Mouse (Mus musculus) adrenal gland, adult (tissue): ENCODE data around the gene Slc5a1.

Source experiments
- DNase-seq, 2 experiments: peaks; one replicate each; pipeline ENCODE4 v3.0.0; 2022 to 2023; ENCODE audit warnings: low spot score in 1 of 2; ENCODE audit not compliant: inconsistent age in 2 of 2

Slc5a1 gene

DNA sequence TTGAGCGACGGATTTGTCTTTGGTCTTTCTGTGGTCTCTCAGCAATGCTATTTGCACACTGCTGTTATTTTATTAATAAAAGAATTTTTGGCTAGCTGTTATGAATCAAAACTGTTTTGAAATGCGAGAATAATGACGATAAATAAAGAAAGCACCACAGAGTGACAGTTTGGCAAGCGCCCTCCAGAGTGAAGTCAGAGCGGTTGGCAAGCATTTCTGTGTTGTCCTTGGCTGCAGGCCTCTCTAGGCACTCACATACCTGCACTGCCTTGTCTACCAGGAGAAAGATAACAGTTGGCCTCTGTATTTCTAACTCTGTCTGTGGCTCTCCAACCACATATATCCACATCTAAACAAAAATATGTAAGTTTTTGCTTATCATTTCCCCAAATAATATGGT, 43.7 kb downstream of the Slc5a1 start:
- DNase-seq, result peak; percentile 46 to 86

DNA sequence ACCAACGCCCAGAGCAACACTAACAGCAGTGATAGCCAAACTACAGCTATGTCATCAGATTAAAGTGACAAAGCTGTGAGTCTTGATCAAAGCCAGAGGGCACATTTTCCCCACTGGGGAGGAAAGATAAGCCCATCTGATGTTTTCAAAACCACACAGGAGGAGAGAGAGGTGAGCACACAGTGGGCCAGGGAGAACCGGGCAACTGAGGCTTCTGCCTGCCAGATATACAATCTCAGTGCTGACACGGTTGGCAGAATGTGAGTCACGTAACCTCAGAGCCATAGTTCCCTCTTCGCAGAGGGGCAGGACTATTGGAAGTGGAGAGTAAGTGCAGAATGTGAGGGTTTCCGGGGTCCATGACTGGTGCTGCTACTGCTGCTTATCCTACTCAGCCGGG, 89.5 kb downstream of the Slc5a1 start:
- no peak for DNase-seq

DNA sequence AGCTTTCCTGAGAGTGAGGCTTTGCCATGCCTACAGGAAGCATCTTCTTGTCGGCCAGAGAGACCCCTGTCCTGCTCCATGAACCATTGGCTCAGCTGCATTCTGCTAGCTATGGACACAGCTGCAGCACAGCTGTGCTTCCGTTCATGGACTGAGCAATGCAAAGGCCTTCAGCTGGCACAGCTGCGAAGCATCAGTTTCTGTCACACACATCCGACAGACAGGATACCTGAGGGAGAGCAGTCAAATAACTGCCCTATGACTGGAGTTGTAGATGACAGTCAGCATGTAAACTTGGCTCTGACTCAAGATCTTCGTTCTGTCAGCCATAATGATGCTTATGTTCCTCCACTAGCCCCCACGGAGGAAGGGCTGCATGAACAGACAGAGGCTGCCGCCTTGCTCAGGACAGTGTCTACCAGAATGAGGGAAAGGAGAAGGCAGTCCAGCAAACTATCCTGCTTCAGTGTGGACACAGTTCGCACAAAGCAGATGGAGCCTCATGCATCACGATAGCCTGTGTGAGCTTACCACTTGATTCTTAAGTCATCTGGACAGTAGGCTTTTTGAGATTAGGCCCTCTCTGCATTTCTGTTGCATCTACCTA, 91.3 kb downstream of the Slc5a1 start:
- no peak for DNase-seq

DNA sequence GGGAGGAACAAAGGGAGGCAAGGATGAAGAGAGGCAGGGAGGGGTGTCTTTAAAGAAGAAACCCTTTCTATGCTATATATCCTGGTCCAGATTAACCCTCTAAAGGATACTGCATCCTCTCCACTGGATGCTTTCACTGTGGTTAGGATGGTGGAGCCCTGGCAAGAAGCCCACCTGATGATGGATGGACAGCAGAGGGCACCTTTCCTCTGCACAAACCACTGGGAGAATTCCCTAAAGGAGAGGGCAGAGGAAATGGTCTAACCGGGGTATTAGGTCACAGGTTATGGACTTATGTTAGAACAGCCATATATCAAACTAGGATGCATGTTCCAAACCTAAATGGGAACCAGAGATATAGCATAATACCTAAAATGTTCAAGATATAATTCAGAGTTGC, 96.1 kb downstream of the Slc5a1 start:
- DNase-seq, result no peak

DNA sequence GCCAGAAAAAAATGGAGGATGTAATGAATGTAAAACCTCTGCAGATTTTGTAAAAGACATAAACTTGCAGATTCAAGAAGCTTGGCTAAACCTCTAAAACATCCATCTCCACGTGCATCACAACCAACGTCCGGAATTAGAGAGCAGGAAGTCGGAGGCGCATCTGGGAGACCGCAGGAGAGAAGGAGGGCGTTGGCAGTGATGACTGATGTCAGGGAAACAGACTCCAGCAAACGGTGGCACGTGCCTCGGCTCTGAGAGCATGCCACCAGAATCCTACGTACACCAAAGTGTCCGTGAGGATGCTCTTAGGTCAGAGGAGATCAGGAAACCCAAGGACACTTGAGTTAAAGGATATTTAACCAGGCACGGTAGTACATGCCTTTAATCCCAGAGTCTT, 97.7 kb downstream of the Slc5a1 start:
- DNase-seq, result no peak

DNA sequence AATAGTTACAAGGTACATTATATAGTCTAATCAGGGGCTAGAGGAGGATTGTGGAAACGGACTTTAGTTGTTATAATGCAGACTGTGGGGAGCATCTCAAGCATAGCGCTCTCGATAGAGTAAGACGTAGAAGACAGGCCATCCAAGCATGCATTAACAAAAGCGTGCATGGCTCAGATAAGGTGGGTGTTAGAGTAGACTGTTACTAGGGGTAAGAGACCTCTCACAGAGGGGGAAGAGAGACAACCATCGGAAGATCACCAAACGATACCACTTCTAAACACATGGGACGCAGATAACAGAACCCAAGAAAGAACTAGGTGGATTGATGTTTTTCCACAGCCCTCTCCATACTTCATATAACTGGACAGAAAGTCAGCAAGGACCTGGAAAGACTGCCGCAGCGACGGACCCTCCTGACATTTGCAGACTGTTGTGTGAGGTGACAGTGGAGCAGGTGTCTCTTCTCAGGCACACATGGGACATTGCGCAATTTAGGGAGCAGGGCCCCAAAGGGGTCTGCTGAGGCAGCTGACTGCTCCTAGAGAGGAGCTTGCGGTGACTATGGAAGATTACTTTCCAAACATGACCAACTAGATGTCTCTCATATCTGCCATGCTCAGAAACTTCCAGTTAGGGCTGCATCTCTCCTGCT, 98.6 kb downstream of the Slc5a1 start:
- DNase-seq, result no peak

DNA sequence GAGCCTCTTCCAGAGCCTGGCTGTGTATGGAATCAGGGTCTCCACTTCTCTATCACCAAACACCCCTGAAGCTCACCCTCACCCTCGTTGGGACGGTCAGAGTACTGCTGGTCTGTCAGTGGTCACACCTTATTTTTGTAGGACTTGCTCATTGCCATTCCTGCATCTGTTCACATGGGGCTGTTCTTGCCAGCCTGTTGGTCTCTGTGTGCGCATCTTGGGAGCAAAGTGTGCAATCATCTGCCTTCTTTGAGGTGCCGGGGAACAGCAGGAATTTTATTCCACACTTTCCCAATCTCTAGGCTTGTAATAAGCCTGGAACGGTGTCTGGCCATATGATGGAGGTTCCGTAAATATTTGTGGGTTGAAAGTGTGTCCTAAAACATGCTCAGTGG, 99.1 kb downstream of the Slc5a1 start:
- DNase-seq, result no peak

DNA sequence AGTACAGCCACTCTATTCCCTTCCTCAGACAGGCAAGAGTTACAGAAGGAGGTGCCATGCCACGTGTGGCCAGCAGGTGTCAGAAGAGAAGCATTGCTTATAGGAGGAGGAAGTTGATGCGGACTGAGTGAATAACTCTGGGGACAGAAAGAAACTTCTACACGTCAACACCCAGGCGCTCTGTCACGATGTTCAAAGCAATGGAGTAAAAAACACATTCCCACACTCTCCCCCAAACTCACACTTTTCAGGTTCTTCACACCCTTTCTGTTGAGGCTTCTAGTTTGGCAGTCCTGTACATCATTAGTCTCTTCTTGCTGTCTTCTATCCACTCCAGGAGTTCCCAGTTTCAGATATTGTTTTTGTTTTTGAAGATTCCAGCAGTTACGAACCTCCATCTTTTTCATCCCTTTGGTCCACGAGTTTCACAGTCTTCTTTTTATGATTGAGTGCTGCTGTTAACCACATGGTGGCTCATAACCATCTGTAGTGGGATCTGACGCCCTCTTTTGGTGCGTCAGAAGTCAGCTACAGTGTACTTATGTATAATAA, 99.7 kb downstream of the Slc5a1 start:
- peak; percentile 65 to 92 for DNase-seq

DNA sequence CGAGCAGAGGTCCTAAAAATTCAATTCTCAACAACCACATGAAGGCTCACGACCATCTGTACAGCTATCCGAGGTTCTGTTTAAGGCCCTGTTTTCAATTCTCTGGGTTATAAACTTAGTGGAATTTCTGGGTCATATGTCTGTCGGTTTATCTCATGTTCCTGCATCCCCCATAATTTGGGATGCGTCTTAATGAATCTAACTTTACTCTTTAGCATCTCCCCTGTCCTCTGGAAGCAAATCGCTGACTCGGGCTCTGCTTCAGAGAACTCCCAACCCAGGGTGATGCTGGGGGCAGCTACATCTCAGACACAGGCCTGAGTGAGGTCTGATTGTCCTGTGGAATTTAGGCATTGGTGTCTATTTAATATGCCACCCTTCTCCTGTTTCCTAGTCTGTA, 100.3 kb downstream of the Slc5a1 start:
- DNase-seq, result no peak

DNA sequence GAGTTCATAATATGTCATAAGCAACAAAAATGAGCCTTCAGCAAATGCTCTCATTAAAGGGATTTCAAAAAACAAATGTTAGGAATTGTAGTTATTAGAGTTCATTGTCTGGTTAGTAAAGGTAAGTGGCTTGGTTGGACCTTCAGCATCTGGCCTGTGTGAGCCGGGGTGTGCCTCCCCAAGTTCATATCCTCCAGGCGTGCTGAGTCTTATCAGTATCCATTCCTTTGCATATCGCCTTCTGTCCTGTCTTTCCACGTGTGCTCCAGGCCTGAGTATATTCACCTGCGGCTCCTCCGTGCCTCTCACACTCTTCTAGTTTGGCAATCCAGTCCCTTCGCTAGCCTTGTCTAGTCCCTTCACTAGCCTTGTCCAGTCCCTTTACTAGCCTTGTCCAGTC, 102.3 kb downstream of the Slc5a1 start:
- DNase-seq, result no peak

DNA sequence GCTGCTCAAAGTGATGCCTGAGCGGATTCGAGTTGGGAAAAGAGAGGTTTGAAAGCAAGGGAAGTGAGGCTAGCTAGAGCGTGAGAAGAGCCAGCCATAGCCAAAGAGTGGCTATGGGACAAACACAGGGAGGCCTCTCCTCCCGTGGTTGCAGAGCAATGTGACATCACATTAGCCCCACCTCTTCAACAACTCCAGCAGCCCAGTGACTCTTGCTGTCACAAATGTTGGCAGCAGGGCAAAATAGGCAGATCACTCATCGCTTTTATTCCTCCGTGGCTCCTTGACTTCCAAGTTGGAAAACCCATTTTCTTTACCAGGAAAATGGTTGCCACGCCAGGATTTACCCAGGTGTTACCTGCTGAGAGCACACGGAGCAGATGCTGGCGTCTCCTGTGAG, 103.1 kb downstream of the Slc5a1 start:
- no peak for DNase-seq

DNA sequence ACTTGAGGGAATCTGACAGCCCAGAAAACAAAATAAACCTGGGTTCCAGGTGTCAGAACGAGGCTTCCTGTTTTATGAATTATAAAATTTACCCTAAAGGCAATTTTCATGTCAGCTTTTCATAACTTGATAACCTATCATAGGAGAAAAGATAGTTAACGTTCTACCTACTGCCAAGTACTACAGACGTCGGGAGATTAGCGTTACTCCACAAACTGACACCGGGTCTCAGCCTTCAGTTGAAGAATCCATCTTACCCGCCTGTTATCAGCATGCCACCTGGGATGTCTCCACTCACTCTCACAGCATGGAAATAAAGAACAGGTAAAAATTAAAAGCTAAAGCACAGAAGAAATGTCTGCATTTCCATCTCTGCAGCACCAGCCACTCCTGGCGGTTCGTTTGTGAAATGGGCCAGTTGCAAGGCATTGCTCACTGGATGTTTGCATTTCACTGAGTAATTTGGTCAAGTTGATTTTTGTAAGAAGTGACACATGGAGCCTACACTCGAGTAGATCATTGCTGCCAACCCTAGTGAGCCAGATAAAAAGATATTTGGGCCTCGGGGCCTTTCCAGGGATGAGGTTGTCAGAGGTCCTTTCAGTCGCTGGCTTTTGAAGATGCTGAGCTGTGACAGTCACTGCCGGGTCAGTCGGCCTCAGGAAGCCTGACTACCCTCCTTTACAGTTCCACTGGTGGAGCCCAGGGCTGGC, 104.7 kb downstream of the Slc5a1 start:
- DNase-seq, result no peak

DNA sequence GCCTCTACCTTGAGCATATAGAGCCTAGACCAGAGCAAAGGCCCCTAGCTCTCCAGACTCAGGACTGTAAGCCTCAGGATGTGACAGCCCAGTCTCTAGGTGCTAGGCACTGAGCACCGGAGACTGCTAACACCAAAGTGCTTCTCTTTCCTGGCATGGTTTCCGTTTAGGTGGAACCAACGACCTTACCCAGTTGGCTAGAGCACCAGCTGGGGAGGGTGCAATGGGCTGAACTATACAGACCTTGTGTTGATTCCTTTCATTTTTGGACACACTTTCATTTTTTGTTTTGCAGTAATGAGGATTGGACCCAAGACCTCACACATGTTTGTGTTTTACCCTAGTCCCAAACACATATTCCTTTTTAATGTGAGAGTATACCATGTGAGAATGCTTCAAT, 106.5 kb downstream of the Slc5a1 start:
- DNase-seq, result no peak

DNA sequence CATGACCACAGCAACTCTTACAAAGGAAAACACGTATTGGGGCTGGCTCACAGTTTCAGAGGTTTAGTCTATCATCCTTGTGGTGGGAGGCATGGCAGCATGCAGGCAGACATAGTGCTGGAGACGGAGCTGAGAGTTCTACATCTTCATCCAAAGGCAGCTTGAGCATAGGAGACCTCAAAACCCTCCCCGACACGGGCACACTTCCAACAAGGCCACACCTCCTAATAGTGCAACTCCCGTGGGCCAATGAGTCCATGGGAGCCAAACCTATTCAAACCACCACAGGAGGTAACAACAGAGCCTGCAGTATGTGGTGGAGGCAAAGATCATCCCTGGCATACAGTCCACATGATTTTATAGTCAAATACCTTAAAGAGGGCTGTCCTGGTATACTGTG, 107.2 kb downstream of the Slc5a1 start:
- no peak for DNase-seq
